Mouse (Mus musculus) spleen, adult 18-20 months (tissue): ENCODE results near the gene 2610318N02Rik.
"Not testable (repeated sequence)": the region's sequence is repeated elsewhere in the genome, so short reads cannot be mapped to it uniquely, and the experiment has no call there.

Source experiments
- DNase-seq, 2 experiments: peaks; one replicate each; pipeline ENCODE4 v3.0.0; 2022; ENCODE audit warnings: mixed read lengths in 2 of 2

2610318N02Rik gene

DNA sequence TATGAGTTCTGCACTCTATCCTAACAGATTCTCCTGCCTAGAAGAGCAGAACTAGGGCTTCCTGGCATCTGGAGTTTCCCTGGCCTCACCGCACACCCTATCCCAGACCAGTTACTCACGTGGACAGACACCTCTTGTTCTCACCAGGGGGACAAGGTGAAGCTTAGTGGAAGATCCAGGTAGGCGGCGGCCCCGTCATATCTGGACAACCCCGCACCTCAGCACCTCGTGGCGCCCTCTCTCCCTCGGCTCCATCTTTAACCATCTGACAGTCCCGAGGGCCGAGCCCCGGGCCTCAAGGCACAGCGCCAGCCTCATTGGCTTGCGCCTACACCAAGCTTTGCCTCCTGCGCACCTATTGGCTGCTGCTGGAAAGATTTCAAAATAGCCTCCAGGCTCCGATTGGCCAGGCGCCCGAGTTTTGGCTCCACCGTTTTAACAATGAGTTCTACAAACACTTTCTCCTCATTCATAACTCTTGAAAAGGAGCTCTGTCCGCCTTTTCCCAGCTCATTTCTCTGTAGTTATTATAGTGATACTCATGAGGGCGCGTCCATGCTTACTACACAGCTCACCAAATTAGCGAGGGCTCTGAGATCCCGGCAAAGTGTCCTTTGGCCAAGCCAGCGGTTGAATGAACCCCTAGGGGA, at the start of gene 2610318N02Rik:
TSS of gene 2610318N02Rik (minus strand) at position 297 of the 650 bp plus-strand sequence.
- DNase-seq = peak; percentile 56 to 59

DNA sequence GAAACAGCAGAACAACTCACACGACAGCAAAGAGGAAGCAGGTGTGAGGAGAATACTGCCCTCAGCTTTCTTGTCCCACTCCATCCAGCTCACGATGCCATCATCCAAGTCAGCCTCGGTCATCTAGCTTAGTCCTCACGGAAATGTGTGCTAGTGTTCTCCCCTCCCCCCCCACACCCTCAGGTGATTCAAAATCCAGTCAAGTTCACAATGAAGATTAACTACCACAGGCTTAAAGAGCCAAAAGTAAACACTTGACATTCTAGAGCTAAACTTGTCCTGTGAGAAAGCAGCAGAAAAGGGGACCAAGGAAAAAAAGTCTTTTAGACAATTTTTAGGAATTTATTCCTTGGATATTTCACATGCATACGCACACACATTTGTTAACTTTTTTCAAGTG, 43.1 kb upstream of the 2610318N02Rik start:
- no peak for DNase-seq

DNA sequence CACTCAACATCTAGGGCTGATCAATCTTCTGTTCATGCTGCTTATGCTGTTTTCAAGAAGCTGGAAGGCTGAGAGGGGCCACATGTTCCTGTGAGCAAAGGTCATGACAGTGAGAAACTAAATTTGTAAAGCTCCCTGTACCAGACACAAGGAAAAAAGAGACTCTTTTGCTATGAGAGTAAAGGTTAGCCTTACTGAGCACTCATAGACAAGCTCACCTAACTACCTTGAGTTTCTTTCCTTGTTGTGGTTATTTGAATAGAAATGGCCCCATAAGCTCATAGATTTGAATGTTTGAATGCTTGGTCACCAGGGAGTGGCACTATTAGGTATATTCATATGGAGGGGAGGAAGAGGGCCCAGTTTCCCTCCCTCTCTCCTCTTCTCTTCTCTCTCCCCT, 42.2 kb upstream of the 2610318N02Rik start:
- DNase-seq = no peak

DNA sequence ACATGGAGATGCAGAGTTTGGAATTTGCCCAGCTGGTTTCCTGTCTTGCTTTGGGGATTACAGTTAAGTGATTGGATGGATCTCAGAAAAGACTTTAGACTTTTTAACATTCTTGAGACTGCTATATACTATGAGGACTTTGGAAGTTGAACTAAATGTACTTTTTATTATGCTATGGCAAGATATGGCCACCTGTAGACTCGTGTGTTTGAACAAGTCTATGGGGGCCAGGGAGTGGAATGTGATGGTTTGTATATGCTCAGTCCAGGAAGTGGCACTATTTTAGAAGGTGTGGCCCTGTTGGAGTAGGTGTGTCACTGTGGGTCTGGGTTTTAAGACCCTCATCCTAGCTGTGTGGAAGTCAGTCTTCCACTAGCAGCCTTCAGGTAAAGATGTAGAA, 40.5 kb upstream of the 2610318N02Rik start:
- not testable (repeated sequence) for DNase-seq

DNA sequence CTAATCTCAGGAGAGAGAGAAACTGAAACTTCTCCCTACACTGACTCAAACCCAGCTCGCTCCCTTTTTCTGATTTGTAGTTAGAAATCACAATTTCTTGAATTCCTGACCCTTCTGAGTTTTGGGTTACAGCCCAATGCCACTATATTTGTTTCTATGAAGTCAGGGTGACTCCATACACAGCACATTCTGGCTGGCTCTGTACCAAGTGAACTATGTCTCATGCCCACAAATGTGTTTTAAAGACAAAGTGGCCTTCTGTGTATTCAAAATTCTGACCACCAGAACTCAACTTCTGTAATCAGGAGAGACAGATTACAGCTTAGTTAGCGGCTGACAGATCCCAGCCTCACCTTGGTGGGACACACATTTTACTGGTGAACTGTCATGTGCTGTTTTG, 29.4 kb upstream of the 2610318N02Rik start:
- DNase-seq = no peak

DNA sequence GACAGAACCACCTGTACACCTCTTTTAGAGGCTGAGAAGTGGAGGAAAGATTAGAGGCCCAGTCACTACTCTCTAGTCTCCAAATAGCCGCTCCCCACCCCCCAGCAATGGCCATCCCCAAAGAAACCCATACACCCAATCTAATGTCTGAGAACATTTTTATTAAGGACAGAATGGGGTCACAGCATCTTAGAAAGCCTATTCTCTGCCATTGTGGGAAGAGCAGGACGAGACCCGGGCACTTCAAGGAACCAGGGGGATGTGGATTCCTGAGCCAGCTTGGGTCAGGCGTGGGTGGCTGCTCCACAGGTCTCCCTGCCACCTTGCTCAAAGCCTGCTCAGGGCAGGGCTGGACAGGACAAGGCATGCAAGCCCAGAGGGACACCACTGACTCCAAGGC, 26.9 kb upstream of the 2610318N02Rik start:
- no peak for DNase-seq

DNA sequence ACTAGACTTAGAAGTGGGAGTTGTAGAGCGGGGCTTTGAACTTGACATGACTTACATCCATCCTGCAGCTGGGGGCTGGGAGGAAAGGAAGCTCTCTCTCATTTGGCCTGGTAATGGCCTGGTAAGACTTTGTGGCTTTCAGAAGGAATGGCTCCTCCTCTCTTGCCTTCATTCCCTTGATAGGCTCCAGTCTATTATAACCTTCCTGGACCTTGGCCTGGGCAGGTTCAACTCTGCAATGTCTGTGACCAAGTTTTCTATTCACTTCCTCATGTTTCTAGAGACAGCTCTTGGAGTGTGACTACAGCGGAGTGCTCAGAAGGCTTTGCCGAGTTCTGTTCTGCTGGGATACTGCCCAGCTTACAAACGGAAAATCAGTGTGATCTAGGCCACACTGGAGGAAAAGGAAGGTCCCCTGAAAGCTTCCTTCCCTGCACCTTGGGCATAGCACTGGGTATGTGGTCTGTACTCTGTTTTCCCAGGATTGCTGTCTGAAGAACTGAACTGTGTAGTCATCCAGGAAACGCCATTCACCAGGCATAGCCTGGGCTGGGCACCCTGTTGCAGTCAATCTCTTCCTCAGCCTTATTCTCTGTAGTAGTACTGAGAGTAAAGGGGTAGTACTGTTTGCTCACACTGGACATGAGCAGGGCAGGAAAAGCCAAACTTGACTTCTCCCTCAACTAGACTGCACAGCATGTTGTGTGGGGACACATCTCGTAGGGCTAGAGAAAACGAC, 25.7 kb upstream of the 2610318N02Rik start:
- no peak for DNase-seq

DNA sequence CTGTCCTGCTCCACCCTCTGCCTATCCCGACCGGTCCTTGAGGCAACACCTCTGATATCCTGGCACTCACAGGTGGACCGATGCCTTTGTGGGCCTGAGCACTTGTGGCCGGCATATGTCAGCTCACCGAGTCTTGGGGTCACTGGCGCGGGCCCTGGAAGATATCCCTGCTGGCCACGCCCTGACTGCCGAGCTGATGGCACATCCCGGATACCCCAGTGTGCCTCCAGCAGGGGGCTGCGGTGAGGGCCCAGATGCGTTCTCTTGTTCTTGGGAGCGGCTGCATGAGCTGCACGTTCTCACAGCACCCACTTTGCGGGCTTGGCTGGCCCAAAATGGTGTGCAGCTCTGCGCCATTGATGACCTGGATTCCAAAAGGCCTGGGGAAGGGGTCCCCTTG, 23.1 kb upstream of the 2610318N02Rik start:
- DNase-seq = peak in 1 of 2 experiments; percentile 22

DNA sequence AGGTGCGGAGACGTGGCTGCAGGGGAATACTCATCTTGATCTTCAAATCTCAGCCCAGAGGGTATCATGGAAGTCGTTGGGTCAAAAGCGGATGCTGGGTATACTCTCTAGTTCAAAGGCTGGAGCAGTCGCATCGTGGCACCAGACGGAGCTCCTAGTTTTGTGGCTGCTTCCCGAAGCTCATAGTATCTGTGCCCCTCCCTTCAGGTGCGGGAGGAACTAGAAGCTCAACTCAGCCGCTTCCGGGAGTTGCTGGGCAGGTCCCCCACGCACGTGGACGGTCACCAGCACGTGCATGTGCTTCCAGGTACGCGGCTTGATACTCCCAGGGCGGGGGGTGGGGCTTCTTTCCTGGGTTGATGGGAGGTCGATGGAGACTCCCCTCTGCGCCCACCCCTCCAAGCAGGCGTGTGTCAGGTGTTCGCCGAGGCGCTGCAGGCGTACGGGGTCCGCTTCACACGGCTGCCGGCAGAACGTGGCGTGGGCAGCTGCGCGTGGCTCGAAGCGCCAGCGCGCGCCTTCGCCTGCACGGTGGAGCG, 22.5 kb upstream of the 2610318N02Rik start:
- DNase-seq = peak in 1 of 2 experiments; percentile 24

DNA sequence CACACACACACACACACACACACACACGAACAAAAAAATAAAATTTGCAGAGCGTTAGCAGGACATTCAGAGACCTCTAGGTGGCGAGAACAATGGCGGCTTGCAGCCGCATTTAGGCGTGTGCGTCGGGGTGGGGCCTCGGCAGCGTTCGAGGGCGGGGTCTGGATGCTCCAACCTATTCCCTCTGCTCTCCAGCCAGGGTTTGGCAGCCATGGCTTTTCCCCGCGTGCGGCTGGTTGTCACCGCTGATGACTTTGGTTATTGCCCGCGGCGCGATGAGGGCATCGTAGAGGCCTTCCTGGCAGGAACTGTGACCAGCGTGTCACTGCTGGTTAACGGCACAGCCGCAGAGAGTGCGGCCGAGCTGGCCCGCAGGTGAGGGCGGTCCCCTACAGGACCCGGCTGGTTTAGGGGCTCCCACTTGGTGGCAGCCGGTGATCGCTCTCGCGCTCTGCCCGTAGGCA, 21.8 kb upstream of the 2610318N02Rik start, which contains the start of gene Ccdc116:
TSS of gene Ccdc116 (minus strand) at position 458 of the 464 bp plus-strand sequence.
- peak; percentile 47 to 68 for DNase-seq

DNA sequence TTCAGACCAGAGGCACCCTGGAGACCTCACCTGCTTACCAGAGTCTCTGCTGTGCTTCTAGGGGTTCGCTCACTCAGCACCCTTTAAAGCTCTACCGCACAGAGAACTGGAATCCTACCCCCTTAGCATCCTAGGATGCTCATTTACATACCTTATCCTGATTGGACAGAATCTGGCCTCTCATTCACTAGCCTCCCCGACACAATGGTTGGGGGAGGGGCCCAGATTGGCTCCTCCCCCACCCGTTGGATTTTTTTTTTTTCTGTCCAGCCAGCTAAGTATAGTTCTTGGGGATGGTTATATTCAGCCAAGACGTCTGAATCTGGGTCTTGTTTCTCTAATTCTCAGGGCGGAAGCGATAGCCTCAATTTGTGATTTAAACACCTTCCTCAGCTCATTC, 19.4 kb upstream of the 2610318N02Rik start, which contains the start of gene Ydjc:
TSS of gene Ydjc (plus strand) at position 283 of the 400 bp plus-strand sequence.
- no peak for DNase-seq

DNA sequence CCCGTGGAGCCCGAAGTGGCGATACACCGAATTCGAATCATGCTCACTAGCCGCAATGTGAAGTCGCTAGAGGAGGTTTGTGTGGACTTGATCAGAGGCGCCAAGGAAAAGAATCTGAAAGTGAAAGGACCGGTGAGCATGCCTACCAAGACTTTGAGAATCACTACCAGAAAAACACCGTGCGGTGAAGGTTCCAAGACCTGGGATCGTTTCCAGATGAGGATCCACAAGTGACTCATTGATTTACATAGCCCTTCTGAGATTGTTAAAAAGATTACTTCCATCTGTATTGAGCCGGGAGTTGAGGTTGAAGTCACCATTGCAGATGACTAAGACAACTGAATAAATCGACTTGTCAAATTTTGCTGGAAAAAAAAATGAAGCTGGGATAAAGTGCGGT, 12.4 kb upstream of the 2610318N02Rik start:
- DNase-seq = no peak

DNA sequence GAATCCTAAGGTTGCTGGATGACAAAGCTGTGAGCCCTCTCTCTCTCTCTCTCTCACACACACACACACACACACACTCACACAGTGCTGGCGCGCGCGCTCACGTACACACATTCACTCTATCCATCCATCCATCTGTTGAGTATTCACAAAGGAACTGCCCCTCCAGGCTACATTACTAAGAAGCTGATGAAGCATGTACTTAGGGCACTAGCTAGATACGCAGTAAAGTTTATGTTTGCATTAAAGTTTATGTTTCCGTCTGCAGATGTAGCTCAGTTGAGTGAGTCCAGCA, 7.9 kb upstream of the 2610318N02Rik start:
- DNase-seq = no peak

DNA sequence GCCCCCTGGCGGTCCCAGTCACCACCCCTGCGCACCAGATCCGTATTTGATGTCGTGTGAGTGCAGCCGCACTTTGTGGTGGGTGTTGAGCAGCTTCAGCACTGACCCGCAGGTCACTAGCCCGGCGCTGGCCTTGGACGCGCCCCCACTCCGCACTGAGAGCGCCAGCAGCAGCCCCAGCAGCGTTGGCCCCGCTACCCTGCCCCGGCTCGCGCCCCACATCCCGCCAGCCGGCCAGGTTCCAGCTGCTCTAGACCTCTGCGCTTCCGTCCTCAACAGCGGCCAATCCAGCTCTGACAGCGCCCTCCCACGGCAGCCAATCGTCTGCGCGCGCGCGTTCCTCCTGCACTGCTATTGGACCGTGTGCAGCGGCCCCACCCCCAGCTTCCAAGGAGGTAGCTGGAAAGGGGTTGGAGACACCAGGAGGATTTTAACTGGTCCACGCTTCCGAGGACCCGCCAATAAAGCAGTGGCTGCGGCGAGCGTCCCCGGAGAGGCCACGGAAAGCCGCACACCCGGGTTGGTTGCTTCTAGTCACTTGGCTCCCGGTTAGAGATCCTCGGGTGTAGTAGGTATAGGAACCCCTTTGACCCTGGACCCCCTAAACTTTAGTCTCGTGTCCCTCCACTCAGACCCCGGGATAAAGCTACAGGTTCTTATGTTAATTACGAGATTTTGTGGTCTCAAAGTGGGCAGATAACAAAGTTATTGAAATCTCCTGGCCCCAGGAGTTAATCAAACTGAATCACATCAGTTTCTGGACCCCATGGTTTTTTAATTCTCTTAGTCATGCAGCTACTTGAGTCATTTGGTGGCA, 7.3 kb upstream of the 2610318N02Rik start, which contains the start of gene Sdf2l1:
TSS of gene Sdf2l1 (minus strand) at position 295 of the 817 bp plus-strand sequence.
- DNase-seq = peak; percentile 88 to 97

DNA sequence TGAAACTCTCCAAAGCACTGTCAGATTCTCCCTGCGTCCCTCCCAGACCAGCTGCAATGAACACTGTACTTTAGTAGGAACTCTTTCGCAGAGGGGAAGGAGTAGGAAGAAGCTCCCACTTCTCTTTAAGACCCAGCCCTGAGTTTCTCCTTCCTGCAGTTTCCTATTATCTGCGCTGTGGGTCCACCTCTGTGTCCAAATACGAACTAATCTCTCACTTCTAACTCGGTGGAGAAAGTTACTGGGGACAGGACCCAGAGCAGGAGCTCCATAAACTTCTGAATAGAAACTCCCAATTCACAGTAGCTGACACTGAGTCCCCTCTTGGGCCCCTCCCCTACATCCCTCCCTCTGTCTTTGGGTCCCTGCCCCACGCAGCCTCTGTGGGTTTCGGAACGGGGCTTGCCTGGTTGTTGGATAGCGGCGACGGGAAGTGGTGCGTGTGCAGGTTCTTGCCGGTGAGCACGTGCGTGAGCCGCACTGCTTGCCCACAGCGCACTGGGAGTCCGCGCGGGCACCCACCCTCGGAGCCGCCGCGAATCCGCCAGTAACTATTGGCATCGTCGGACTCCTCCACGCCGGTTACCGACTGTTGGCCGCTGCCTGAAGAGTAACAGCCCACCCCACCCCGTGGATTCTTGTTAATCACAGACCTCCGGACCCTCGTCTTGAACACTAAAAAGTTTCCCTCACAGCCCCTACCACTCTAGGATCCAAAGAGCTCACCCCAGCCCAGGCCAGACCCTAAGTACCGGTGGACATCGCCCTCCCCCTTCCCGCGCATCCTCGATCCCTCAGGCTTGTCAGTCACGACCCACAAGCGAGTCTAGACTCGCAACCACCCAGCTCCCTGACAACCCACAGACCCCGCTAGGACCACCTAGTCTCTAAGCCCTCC, 6.5 kb upstream of the 2610318N02Rik start:
- peak in 1 of 2 experiments; percentile 34 for DNase-seq

DNA sequence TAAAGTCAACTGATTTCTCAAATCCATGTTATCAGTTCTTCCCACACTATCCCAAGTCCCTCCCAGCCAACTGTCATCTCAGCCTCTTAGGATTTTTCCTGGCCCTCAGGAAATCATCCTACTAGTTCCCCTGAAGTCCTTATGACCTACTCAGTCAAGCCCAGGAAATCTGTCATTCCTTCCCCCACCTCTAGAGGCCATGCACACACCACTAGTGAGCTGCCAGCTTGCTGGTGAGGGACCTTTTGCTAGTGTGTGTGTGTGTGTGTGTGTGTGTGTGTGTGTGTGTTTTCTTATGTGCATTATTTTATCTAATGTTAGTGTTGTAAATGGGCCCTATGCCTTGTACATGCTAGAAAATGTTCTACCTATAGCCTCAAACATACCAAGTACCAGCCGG, 2.3 kb upstream of the 2610318N02Rik start:
- DNase-seq = peak in 1 of 2 experiments; percentile 42

DNA sequence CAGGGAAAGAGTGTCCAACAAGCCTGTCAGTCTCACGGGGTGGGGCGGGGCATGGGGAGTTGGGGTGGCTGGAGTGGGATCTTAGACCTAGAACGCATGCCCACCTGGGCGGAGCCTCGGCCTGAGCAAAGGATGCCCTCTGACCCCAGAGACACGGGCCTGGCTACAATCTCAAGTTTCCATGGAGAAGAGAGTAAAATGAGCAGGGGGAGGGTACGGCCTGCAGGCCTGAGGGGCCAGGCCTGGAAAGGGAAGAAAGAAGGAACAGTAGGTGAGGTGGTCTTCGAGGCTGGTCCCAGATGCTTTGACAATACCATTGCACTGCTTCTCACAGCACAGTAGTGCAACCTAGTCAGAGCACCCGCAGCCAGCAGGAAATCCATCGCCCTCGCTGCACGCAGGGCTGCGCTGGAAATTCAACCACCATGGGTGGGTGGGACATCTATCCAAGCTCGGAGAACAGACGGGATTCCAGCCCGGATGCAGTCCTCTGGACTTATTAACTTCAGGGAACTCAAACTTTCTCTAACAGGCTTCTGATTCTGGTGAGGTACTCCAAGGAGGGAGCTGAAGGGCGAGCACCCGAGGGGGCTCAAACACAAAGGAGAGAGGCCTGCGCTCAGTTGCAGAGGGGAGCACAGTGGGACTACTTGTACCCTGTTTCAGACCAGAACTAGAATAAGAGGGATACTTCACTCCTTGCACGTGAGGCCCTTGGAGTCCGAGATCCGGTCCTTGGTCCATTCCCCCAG, 672 bp downstream of the 2610318N02Rik start:
- no peak for DNase-seq

DNA sequence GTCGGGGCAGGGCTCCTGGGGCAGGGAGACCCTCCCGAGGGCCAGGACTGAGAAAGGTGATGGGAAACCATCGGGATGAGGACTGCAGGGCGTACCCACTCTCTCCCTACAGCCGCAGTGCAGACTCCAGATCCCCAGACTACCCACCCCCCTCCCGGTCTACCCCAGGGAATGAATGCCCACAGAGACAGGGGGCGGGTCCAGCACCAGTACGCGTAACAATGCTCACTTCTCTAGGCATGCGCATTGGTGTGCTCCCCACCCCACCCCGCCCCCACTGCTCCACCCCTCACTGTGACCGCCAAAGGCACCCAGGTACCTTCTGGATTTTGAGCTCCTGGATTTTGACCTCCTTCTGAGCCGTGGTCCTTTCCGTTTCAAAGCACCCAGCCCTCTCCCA, 3.4 kb downstream of the 2610318N02Rik start:
- no peak for DNase-seq

DNA sequence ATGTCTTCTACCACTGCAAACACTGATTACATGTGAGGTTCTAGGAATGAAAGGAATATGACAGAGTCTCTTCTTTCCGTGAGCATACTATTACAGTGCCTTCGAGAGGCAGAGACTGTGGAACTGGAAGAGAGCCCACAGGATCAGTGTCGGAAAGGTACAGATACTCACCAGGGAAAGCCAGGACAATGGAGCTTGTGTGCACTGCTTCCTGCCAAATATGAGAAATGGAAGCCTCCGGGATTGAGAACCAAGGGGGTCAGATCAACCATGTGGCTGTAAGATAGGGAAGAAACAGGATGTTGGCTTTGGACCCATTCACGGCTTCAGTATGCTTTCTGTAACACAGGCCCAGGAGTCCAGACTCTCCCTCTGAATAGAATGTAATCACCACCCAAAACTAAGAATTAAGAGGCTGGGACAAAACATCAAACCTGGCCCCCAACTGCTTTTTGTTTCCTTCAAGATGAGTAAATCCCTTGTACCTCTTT, 7.6 kb downstream of the 2610318N02Rik start:
- no peak for DNase-seq

DNA sequence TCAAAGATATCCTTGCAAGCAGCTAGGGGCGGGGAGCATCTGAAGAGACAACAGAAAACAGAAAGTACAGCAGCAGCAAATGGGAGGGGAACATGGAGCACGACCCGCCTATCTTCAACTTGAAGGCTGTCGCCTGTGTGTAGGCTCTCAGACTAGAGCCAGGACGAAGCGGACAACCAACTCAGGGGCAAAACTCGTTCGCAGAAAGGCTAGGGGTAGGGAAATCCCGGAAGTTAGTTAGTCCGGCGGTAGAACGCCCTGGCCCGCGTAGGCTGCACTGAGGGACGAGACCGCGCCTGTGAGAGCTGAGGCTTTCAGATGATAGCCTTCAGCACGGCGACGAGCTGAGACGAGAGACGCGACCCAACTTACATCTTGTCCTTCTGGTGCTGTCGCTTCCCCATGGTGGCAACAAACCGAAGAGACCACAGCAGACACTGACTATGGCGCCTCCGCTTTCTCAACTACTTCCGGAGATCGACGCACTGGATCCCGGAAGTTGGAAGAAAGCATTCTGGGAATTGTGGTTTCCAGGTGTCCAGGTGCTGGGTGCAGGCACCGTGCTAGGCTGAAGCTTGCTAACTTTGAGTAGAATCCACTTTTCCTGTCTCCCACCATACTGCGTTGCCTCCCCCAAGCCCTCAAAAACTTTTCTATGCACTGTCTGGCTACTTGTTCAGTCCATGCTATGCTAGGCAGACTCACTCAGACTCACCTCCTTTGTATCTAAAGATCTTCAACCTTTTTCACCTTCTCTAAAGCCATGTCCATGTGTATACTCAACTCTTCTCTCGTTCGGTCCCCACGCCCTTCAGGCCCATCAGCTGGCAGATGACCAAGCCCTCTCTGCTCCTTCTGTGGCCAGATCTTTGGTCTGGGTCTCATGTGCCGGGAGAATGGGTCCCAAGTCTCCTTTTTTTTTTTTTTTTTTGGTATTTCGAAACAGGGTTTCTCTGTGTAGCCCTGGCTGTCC, 13.9 kb downstream of the 2610318N02Rik start, which contains the start of gene Ppil2:
TSS of gene Ppil2 (minus strand) at position 487 of the 973 bp plus-strand sequence.
- DNase-seq = peak; percentile 48 to 60
